Mouse (Mus musculus): ENCODE data around the gene Rpusd3. TPM values are rescaled to one million over a fixed set of nuclear protein-coding genes. Genes with fewer than 3 reads are reported as not detected.

The Rpusd3 gene
- 18.0 and 21.5 TPM in 2 replicates for polyA plus RNA-seq (2015; fragmentation: Nextera tagmentation; extraction: Ambion mirVana)

DNA sequence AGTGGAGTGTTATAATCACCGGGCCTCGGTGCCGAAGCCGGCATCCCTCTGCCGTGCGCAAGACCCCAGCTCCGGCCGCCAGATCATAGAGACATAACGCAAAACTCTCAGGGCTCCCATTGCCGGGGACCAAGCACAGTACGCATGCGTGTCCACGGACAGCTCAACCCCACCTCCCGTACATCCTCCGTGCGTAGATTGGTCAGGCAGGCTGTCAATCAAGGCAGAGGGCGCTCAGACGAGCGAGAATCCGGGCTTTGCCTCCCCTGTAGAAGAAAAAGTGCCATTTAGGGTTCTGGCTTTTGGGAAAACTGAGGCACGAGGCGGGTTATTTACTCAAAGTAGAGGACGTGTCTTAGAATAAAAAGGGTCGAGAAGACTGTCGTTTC, at the start of gene Rpusd3:
TSS of gene Rpusd3 (minus strand) at position 142 of the 389 bp plus-strand sequence.
- ATAC-seq (ENCODE audit: low read depth): peak; percentile 99
- H3K27me3 ChIP-seq (ENCODE audit: control insufficient read depth, insufficient read depth, low read depth, low read length): no peaks in the 10 kb centered on the region
- H3K36me3 ChIP-seq (ENCODE audit: control insufficient read depth, insufficient read depth, low read length): peaks cover 6% of the 10 kb centered on the region; the same call in 1 of the 2 replicates
- 0% methylated on average over 25 of the region's 25 CpGs for WGBS
- H3K4me2 ChIP-seq (ENCODE audit: low read depth, low read length): peak within 1 kb of the TSS; percentile 97
- peak within 1 kb of the TSS; percentile 82 for H3K4me3 ChIP-seq (ENCODE audit: low read length)
- H3K27ac ChIP-seq (ENCODE audit: low read length): peak within 1 kb of the TSS; percentile 31
- peak within 1 kb of the TSS; percentile 85 for H3K9ac ChIP-seq (ENCODE audit: low read length)
- peaks cover 15% of the 10 kb centered on the region for H3K4me1 ChIP-seq (replicated peaks; ENCODE audit: control insufficient read depth, insufficient read depth, low read length)
- no peaks in the 10 kb centered on the region for H3K9me3 ChIP-seq (ENCODE audit: control insufficient read depth, low read length)

DNA sequence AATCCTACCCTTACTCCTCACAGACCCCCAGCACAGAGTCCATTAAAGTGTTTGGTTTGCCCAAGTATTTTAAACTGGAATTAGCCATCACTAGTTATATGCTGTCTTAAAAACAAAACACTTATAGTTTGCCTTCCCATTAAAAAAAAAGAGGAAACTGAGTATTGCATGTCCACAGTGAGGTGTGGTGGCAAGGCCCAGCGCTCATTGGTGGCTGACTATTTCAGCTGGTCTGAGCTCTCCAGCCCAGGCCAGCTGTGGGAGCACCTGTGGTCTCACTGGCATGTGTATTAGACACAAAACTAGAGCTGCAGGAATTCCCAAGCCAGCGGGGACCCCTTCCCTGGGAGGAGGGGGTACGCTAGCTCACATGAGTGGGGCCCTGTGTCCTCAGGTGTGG, 49.4 kb upstream of the Rpusd3 start:
- Histone ChIP-seq H3K4me1 (replicated peaks; ENCODE audit: control insufficient read depth, insufficient read depth, low read length) (peaks cover 21% of the 10 kb centered on the region), H3K27me3 (ENCODE audit: control insufficient read depth, insufficient read depth, low read depth, low read length) (no peaks in the 10 kb centered on the region; the same call in 1 of the 2 replicates), H3K27ac (ENCODE audit: low read length) (no peak overlapping the region), H3K36me3 (ENCODE audit: control insufficient read depth, insufficient read depth, low read length) (no peaks in the 10 kb centered on the region), H3K9me3 (ENCODE audit: control insufficient read depth, low read length) (no peaks in the 10 kb centered on the region), H3K4me2 (ENCODE audit: low read depth, low read length) (no peak overlapping the region), H3K4me3 (ENCODE audit: low read length) (no peak overlapping the region), H3K9ac (ENCODE audit: low read length) (no peak overlapping the region)
- no peak for ATAC-seq (ENCODE audit: low read depth)
- WGBS: 62% methylated on average over 3 of the region's 3 CpGs

GRCm38 (mm10) chr6:113465602-113466001, 46.5 kb upstream of the Rpusd3 start:
- ATAC-seq (ENCODE audit: low read depth): peak; percentile 8; the same call in 1 of the 2 replicates
- H3K36me3 ChIP-seq (ENCODE audit: control insufficient read depth, insufficient read depth, low read length): no peaks in the 10 kb centered on the region
- H3K27ac ChIP-seq (ENCODE audit: low read length): no peak overlapping the region
- no peaks in the 10 kb centered on the region; the same call in 1 of the 2 replicates for H3K27me3 ChIP-seq (ENCODE audit: control insufficient read depth, insufficient read depth, low read depth, low read length)
- WGBS: 61% methylated on average over 5 of the region's 5 CpGs
- no peak overlapping the region for H3K4me3 ChIP-seq (ENCODE audit: low read length)
- H3K9me3 ChIP-seq (ENCODE audit: control insufficient read depth, low read length): no peaks in the 10 kb centered on the region
- H3K4me2 ChIP-seq (ENCODE audit: low read depth, low read length): no peak overlapping the region
- H3K4me1 ChIP-seq (replicated peaks; ENCODE audit: control insufficient read depth, insufficient read depth, low read length): peaks cover 10% of the 10 kb centered on the region
- H3K9ac ChIP-seq (ENCODE audit: low read length): no peak overlapping the region

GRCm38 (mm10) chr6:113464040-113464439, 44.9 kb upstream of the Rpusd3 start:
- Histone ChIP-seq H3K27ac (ENCODE audit: low read length) (no peak overlapping the region), H3K4me3 (ENCODE audit: low read length) (no peak overlapping the region), H3K4me2 (ENCODE audit: low read depth, low read length) (no peak overlapping the region), H3K4me1 (replicated peaks; ENCODE audit: control insufficient read depth, insufficient read depth, low read length) (peaks cover 2% of the 10 kb centered on the region; the same call in 1 of the 2 replicates), H3K9me3 (ENCODE audit: control insufficient read depth, low read length) (no peaks in the 10 kb centered on the region), H3K36me3 (ENCODE audit: control insufficient read depth, insufficient read depth, low read length) (no peaks in the 10 kb centered on the region), H3K9ac (ENCODE audit: low read length) (no peak overlapping the region), H3K27me3 (ENCODE audit: control insufficient read depth, insufficient read depth, low read depth, low read length) (no peaks in the 10 kb centered on the region)
- ATAC-seq (ENCODE audit: low read depth): no peak
- 62% methylated on average over 7 of the region's 7 CpGs for WGBS

DNA sequence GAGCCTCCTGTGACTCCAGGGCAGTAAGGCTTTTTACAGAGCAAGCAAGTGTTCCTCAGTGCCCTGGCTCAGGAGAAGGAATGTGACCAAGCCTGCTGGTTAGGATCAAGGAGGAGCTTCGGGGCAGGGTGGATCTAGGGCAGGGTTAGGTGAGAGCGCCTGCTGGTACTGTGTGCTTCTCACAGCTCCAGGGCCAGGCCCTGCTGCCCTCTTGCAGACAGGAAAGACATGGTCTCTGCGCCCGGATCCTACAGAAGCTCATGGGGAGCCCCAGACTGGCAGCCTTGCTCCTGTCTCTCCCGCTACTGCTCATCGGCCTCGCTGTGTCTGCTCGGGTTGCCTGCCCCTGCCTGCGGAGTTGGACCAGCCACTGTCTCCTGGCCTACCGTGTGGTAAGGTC, 39.5 kb upstream of the Rpusd3 start:
- H3K4me2 ChIP-seq (ENCODE audit: low read depth, low read length): peak overlapping the region; percentile 53
- peak overlapping the region; percentile 65 for H3K9ac ChIP-seq (ENCODE audit: low read length)
- no peaks in the 10 kb centered on the region for H3K9me3 ChIP-seq (ENCODE audit: control insufficient read depth, low read length)
- no peaks in the 10 kb centered on the region for H3K27me3 ChIP-seq (ENCODE audit: control insufficient read depth, insufficient read depth, low read depth, low read length)
- no peaks in the 10 kb centered on the region for H3K36me3 ChIP-seq (ENCODE audit: control insufficient read depth, insufficient read depth, low read length)
- H3K27ac ChIP-seq (ENCODE audit: low read length): peak overlapping the region; percentile 69
- H3K4me3 ChIP-seq (ENCODE audit: low read length): peak overlapping the region; percentile 41
- peak; percentile 97 for ATAC-seq (ENCODE audit: low read depth)
- 40% methylated on average over 10 of the region's 10 CpGs for WGBS
- H3K4me1 ChIP-seq (replicated peaks; ENCODE audit: control insufficient read depth, insufficient read depth, low read length): peaks cover 4% of the 10 kb centered on the region

DNA sequence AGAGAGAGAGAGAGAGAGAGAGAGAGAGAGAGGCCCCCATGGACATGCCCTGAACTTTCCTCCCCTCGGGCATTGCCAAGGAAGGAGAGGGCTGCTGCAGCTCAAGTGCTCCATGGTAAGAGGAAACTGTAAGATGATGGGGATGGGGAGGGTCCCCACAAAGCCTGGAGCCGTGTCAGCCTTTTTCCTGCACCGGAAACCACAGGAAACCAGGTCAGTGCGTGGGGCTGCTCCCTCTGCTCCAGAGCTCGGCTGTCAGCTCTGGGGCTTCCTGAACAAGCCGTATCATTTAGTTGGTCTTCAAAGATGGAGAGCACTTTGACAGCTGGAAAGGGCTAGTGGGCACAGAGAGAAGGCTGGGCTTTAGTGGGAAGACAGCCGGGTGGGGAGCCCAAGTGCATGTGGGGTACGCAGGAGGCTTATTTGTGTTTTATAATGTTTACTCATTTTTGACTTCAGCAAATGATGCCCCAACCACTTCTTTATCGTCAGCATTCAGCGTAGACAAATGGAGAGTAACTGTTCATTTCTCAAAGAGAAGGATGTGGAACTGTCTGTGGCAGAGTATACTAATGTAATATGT, 38.9 kb upstream of the Rpusd3 start, which contains the start of gene Il17re:
TSS of gene Il17re (plus strand) at position 533 of the 583 bp plus-strand sequence.
- H3K4me2 ChIP-seq (ENCODE audit: low read depth, low read length): peak within 1 kb of the TSS; percentile 53
- 38% methylated on average over 10 of the region's 10 CpGs for WGBS
- peak within 1 kb of the TSS; percentile 69 for H3K27ac ChIP-seq (ENCODE audit: low read length)
- H3K9ac ChIP-seq (ENCODE audit: low read length): peak within 1 kb of the TSS; percentile 65
- no peaks in the 10 kb centered on the region for H3K27me3 ChIP-seq (ENCODE audit: control insufficient read depth, insufficient read depth, low read depth, low read length)
- H3K4me3 ChIP-seq (ENCODE audit: low read length): peak within 1 kb of the TSS; percentile 41
- H3K4me1 ChIP-seq (replicated peaks; ENCODE audit: control insufficient read depth, insufficient read depth, low read length): peaks cover 4% of the 10 kb centered on the region
- no peaks in the 10 kb centered on the region for H3K36me3 ChIP-seq (ENCODE audit: control insufficient read depth, insufficient read depth, low read length)
- ATAC-seq (ENCODE audit: low read depth): no peak; the same call in 1 of the 2 replicates
- no peaks in the 10 kb centered on the region for H3K9me3 ChIP-seq (ENCODE audit: control insufficient read depth, low read length)

GRCm38 (mm10) chr6:113455007-113455406, 35.9 kb upstream of the Rpusd3 start:
- H3K4me3 ChIP-seq (ENCODE audit: low read length): no peak overlapping the region
- no peak for ATAC-seq (ENCODE audit: low read depth)
- peaks cover 6% of the 10 kb centered on the region for H3K4me1 ChIP-seq (replicated peaks; ENCODE audit: control insufficient read depth, insufficient read depth, low read length)
- H3K27me3 ChIP-seq (ENCODE audit: control insufficient read depth, insufficient read depth, low read depth, low read length): no peaks in the 10 kb centered on the region
- H3K9ac ChIP-seq (ENCODE audit: low read length): no peak overlapping the region
- WGBS: 50% methylated on average over 5 of the region's 5 CpGs
- H3K4me2 ChIP-seq (ENCODE audit: low read depth, low read length): no peak overlapping the region
- H3K36me3 ChIP-seq (ENCODE audit: control insufficient read depth, insufficient read depth, low read length): no peaks in the 10 kb centered on the region
- H3K27ac ChIP-seq (ENCODE audit: low read length): no peak overlapping the region
- H3K9me3 ChIP-seq (ENCODE audit: control insufficient read depth, low read length): no peaks in the 10 kb centered on the region

GRCm38 (mm10) chr6:113451839-113452238, 32.7 kb upstream of the Rpusd3 start:
- ATAC-seq (ENCODE audit: low read depth): peak; percentile 43
- Histone ChIP-seq H3K4me1 (replicated peaks; ENCODE audit: control insufficient read depth, insufficient read depth, low read length) (0 out of 2 replicates have a peak, but pooled peaks cover 2% of the 10 kb centered on the region), H3K9me3 (ENCODE audit: control insufficient read depth, low read length) (no peaks in the 10 kb centered on the region), H3K4me3 (ENCODE audit: low read length) (no peak overlapping the region), H3K4me2 (ENCODE audit: low read depth, low read length) (no peak overlapping the region), H3K9ac (ENCODE audit: low read length) (no peak overlapping the region), H3K36me3 (ENCODE audit: control insufficient read depth, insufficient read depth, low read length) (peaks cover 15% of the 10 kb centered on the region), H3K27me3 (ENCODE audit: control insufficient read depth, insufficient read depth, low read depth, low read length) (no peaks in the 10 kb centered on the region), H3K27ac (ENCODE audit: low read length) (no peak overlapping the region)
- 68% methylated on average over 2 of the region's 2 CpGs for WGBS

DNA sequence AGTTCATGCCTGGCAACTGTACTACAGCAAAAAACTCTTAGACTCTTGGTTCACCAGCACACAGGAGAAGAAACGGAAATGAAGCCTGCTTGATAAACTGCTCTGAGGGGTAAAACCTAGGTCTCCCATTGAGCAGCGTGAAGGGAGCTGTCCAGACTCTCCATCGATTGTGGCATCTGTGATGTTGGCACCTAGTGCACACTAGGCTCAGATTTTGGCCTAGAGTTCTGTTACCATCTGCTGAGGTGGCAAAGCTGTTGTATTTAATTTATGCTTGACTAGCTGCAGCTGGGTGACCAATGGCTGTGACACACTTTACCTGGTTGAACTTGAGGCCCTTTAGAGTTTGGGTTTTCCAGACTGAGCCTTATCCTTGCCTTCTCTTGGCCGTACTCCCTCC, 28.5 kb upstream of the Rpusd3 start:
- no peak overlapping the region for H3K27ac ChIP-seq (ENCODE audit: low read length)
- H3K4me3 ChIP-seq (ENCODE audit: low read length): no peak overlapping the region
- H3K27me3 ChIP-seq (ENCODE audit: control insufficient read depth, insufficient read depth, low read depth, low read length): no peaks in the 10 kb centered on the region
- no peak for ATAC-seq (ENCODE audit: low read depth)
- peaks cover 20% of the 10 kb centered on the region for H3K36me3 ChIP-seq (ENCODE audit: control insufficient read depth, insufficient read depth, low read length)
- H3K9me3 ChIP-seq (ENCODE audit: control insufficient read depth, low read length): no peaks in the 10 kb centered on the region
- H3K4me1 ChIP-seq (replicated peaks; ENCODE audit: control insufficient read depth, insufficient read depth, low read length): peaks cover 11% of the 10 kb centered on the region; the same call in 1 of the 2 replicates
- H3K9ac ChIP-seq (ENCODE audit: low read length): no peak overlapping the region
- 92% methylated on average over 4 of the region's 4 CpGs for WGBS
- no peak overlapping the region for H3K4me2 ChIP-seq (ENCODE audit: low read depth, low read length)

Measured in lung, embryonic 16.5 days (tissue).